Mouse (Mus musculus) cerebellum, adult 2 months (tissue): ENCODE data around the gene Adam15. TPM values are rescaled to one million over a fixed set of nuclear protein-coding genes. Genes with fewer than 3 reads are reported as not detected.

Source experiments
- DNase-seq, 2 experiments: peaks; one replicate each; pipeline ENCODE4 v3.0.0; 2021
- H3K27ac ChIP-seq: fragments of 200-500 bp; 2 replicates; pipeline ENCODE4 v1.5.1; 2012; ENCODE audit warnings: low read length, control low read depth, inconsistent platforms; ENCODE audit not compliant: insufficient read depth
- H3K27me3 ChIP-seq: fragments of 200-500 bp; 2 replicates; pipeline ENCODE4 v1.6.1; 2012; ENCODE audit warnings: inconsistent platforms, mild to moderate bottlenecking, low read length, moderate library complexity; ENCODE audit not compliant: control insufficient read depth, insufficient read depth
- H3K4me1 ChIP-seq: fragments of 200-500 bp; 2 replicates; pipeline ENCODE4 v1.6.1; 2011; ENCODE audit warnings: low read length; ENCODE audit not compliant: control insufficient read depth, insufficient read depth
- H3K4me3 ChIP-seq: fragments of 200-500 bp; replicated peaks from 2 replicates; pipeline ENCODE3; 2011; ENCODE audit warnings: mild to moderate bottlenecking, low read depth, low read length, control low read depth; ENCODE audit not compliant: insufficient read depth
- CTCF ChIP-seq: fragments of 200-500 bp; IDR thresholded peaks from 2 replicates; pipeline ENCODE4 v1.5.1; 2011; ENCODE audit warnings: low read depth, mild to moderate bottlenecking, control low read depth, low read length, moderate library complexity, borderline replicate concordance; ENCODE audit not compliant: insufficient read depth
- POLR2A ChIP-seq: fragments of 200-500 bp; IDR thresholded peaks from 2 replicates; pipeline ENCODE4 v1.6.1; 2011; ENCODE audit warnings: low read length, control low read depth, borderline replicate concordance; ENCODE audit not compliant: insufficient read depth
- WGBS: fragments of 180-500 bp; shearing (Covaris S2); methylation state at CpG from one replicate; pipeline ENCODE4 v1.1.7; 2018; 5-methylcytosine and 5-hydroxymethylcytosine counted together
- polyA plus RNA-seq: library from polyadenylated mRNA; depleted of rRNA; stranded (reverse); fragments of >200 nt; gene quantifications from 2 replicates; pipeline ENCODE4 v1.2.3, GENCODE M21; 2012

The Adam15 gene
- polyA plus RNA-seq, 1 experiment, result 142 TPM

GRCm38 (mm10) chr3:89381233-89381632, 31.4 kb upstream of the Adam15 start:
- WGBS, result 67% methylated on average over 11 of the region's 11 CpGs
- no peak overlapping the region for H3K27ac ChIP-seq
- peaks cover 14% of the 10 kb centered on the region for H3K4me1 ChIP-seq
- no peak overlapping the region for H3K4me3 ChIP-seq
- no peaks in the 10 kb centered on the region for H3K27me3 ChIP-seq
- TF ChIP-seq CTCF (no peak), POLR2A (no peak)
- DNase-seq, result no peak

- Histone ChIP-seq H3K27ac (no peak overlapping the region), H3K4me3 (no peak overlapping the region), H3K27me3 (no peaks in the 10 kb centered on the region), H3K4me1 (peaks cover 14% of the 10 kb centered on the region)
- TF ChIP-seq CTCF (no peak), POLR2A (no peak)
- no peak for DNase-seq
- WGBS, result 92% methylated on average over 18 of the region's 18 CpGs
These were observed 30.9 kb upstream of the Adam15 start for GRCm38 (mm10) chr3:89380711-89381110.

DNA sequence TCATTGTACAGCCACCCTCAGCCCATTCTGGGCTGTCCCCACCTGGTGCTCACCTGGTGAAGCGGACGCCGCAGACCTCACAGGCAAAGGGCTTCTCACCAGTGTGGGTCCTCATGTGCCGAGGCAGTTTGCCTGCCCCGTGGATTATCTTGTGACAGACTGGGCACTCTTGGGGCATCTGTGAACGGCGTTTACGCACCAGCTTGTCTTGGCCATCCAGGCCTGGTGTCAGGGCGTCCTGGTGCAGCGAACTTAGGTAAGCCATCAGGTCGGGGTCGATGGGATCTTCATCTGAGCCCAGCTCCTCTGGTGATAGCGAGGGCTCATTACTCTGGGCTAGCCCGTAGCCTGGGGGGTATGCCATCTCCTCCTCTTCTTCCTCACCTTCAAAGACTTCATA, 30.5 kb upstream of the Adam15 start:
- H3K4me3 ChIP-seq, result no peak overlapping the region
- no peaks in the 10 kb centered on the region for H3K27me3 ChIP-seq
- TF ChIP-seq CTCF, result no peak
- no peak for TF ChIP-seq POLR2A
- no peak overlapping the region for H3K27ac ChIP-seq
- no peak for DNase-seq
- WGBS, result 88% methylated on average over 14 of the region's 14 CpGs
- peaks cover 14% of the 10 kb centered on the region for H3K4me1 ChIP-seq

GRCm38 (mm10) chr3:89379388-89380131, 29.8 kb upstream of the Adam15 start:
- TF ChIP-seq CTCF (no peak), POLR2A (no peak)
- peaks cover 13% of the 10 kb centered on the region for H3K4me1 ChIP-seq
- DNase-seq, result peak in 1 of 2 experiments; percentile 23
- H3K27me3 ChIP-seq, result no peaks in the 10 kb centered on the region
- no peak overlapping the region for H3K27ac ChIP-seq
- no peak overlapping the region for H3K4me3 ChIP-seq
- 81% methylated on average over 31 of the region's 31 CpGs for WGBS

- no peaks in the 10 kb centered on the region for H3K27me3 ChIP-seq
- WGBS, result 9% methylated on average over 27 of the region's 29 CpGs
- peak overlapping the region; percentile 53 for H3K4me3 ChIP-seq
- peak; percentile 54 to 75 for DNase-seq
- TF ChIP-seq POLR2A (no peak), CTCF (peak; percentile 88)
- H3K27ac ChIP-seq, result no peak overlapping the region
- 0 out of 2 replicates have a peak, but pooled peaks cover 2% of the 10 kb centered on the region for H3K4me1 ChIP-seq
These were observed 28.7 kb upstream of the Adam15 start for GRCm38 (mm10) chr3:89378394-89379067.

GRCm38 (mm10) chr3:89377831-89378230, 28.0 kb upstream of the Adam15 start:
- DNase-seq, result peak in 1 of 2 experiments; percentile 19
- no peak overlapping the region for H3K4me3 ChIP-seq
- H3K4me1 ChIP-seq, result 0 out of 2 replicates have a peak, but pooled peaks cover 2% of the 10 kb centered on the region
- H3K27me3 ChIP-seq, result no peaks in the 10 kb centered on the region
- WGBS, result 75% methylated on average over 4 of the region's 4 CpGs
- TF ChIP-seq POLR2A (no peak), CTCF (no peak)
- H3K27ac ChIP-seq, result no peak overlapping the region

DNA sequence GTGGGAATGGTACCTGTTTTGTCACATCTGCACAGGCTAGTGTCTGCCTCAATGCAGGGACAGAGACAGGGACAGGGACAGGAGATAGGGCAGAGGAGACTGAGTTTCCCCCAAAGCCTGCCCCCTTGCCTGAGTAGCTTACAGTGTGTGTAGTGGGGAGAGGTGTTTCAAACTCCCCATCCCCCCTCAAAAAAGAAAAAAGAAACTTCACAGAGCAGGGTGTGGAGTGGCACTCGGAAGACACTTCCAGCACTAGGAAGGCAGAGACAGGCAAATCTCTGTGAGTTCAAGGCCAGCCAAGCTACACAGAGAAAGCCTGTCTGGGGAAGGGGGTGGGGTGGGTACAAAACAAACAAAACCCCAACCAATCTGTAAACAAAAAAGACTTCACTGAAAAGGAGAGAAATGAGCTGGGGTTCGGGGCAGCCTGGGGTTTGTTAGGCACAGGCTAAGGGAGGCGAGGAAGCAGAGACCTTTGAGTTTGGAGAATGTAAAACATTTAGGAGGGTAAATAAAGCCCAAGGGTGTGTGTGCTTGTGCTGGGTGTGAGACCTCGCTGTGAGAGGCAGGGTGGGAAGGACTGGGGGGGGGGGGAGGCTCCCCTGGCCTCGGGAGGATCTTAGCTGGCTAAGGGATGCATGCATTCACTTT, 23.9 kb upstream of the Adam15 start:
- no peak overlapping the region for H3K27ac ChIP-seq
- WGBS, result 52% methylated on average over 5 of the region's 5 CpGs

DNA sequence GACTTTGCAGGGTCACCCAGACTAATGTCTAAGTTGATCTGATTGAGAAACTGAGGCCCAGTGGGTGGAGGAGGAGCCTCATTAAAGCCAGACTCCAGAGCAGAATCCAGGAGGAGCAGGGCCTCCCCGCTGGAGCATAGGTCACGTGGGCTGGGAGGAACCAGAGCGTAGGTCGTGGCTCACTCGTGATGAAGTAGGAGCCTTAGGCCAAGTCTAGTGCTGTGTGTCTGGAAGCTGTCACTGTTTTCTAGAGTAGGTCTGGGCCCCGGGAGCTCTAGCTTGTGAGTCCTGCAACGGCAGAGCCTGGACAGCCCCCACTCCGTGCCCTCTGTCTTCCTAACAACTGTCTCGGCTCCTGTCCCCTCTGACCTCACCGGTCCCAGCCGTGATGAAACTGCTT, 17.5 kb upstream of the Adam15 start:
- TF ChIP-seq POLR2A (no peak), CTCF (no peak)
- no peak overlapping the region for H3K4me3 ChIP-seq
- no peaks in the 10 kb centered on the region for H3K4me1 ChIP-seq
- WGBS, result 70% methylated on average over 11 of the region's 11 CpGs
- peak in 1 of 2 experiments; percentile 3 for DNase-seq
- H3K27ac ChIP-seq, result no peak overlapping the region
- no peaks in the 10 kb centered on the region for H3K27me3 ChIP-seq

More for the DNA sequence above, 23.9 kb upstream of the Adam15 start:
- 0 out of 2 replicates have a peak, but pooled peaks cover 2% of the 10 kb centered on the region for H3K4me1 ChIP-seq
- no peaks in the 10 kb centered on the region for H3K27me3 ChIP-seq
- TF ChIP-seq POLR2A, result no peak
- no peak for TF ChIP-seq CTCF
- DNase-seq, result no peak
- H3K4me3 ChIP-seq, result no peak overlapping the region
